Mouse (Mus musculus) layer of hippocampus, adult 9-11 months (tissue): ENCODE results near the gene Lamc1.

Experiments
- DNase-seq: peaks from one replicate; pipeline ENCODE4 v3.0.0; 2022

The Lamc1 gene

GRCm38 (mm10) chr1:153251590-153252206 is 80.9 kb downstream of the Lamc1 start:
- DNase-seq = no peak

GRCm38 (mm10) chr1:153241346-153241745 is 91.2 kb downstream of the Lamc1 start:
- DNase-seq = no peak

GRCm38 (mm10) chr1:153235576-153235975 is 97.0 kb downstream of the Lamc1 start:
- DNase-seq = no peak

- no peak for DNase-seq
These were observed 100.9 kb downstream of the Lamc1 start for GRCm38 (mm10) chr1:153231681-153232080.

- no peak for DNase-seq
These were observed 104.7 kb downstream of the Lamc1 start for GRCm38 (mm10) chr1:153227916-153228315.

GRCm38 (mm10) chr1:153227096-153227495 is 105.5 kb downstream of the Lamc1 start:
- DNase-seq = no peak

- DNase-seq = peak; percentile 71
These were observed 106.5 kb downstream of the Lamc1 start for GRCm38 (mm10) chr1:153225786-153226725.

- DNase-seq = no peak
These were observed 108.3 kb downstream of the Lamc1 start for GRCm38 (mm10) chr1:153224331-153224730.

GRCm38 (mm10) chr1:153219376-153219775 is 113.2 kb downstream of the Lamc1 start:
- no peak for DNase-seq

GRCm38 (mm10) chr1:153216516-153216915 is 116.1 kb downstream of the Lamc1 start:
- DNase-seq = no peak

- no peak for DNase-seq
These were observed 116.9 kb downstream of the Lamc1 start for GRCm38 (mm10) chr1:153215676-153216075.

GRCm38 (mm10) chr1:153210992-153211391 is 121.6 kb downstream of the Lamc1 start:
- DNase-seq = no peak

- no peak for DNase-seq
These were observed 122.4 kb downstream of the Lamc1 start for GRCm38 (mm10) chr1:153210198-153210597.

GRCm38 (mm10) chr1:153202195-153202594 is 130.4 kb downstream of the Lamc1 start:
- DNase-seq = no peak

- DNase-seq = peak; percentile 21
These were observed 131.1 kb downstream of the Lamc1 start for GRCm38 (mm10) chr1:153201448-153201847.

GRCm38 (mm10) chr1:153197316-153197850 is 135.2 kb downstream of the Lamc1 start:
- DNase-seq = no peak

GRCm38 (mm10) chr1:153192945-153193344 is 139.6 kb downstream of the Lamc1 start:
- DNase-seq = no peak

GRCm38 (mm10) chr1:153192379-153192778 is 140.2 kb downstream of the Lamc1 start:
- DNase-seq = no peak

- peak; percentile 54 for DNase-seq
These were observed 140.7 kb downstream of the Lamc1 start for GRCm38 (mm10) chr1:153191943-153192329.

GRCm38 (mm10) chr1:153191237-153191942 is 141.2 kb downstream of the Lamc1 start:
- DNase-seq = no peak

- no peak for DNase-seq
These were observed 144.5 kb downstream of the Lamc1 start for GRCm38 (mm10) chr1:153188081-153188480.

- DNase-seq = no peak
These were observed 146.5 kb downstream of the Lamc1 start, which contains the start of gene Lamc2 for GRCm38 (mm10) chr1:153185828-153186803. Lamc2 (minus strand) TSS chr1:153186447.
